Mouse (Mus musculus) kidney, adult 2 months (tissue): ENCODE measurements around the gene Pcgf6.

Source experiments
- CTCF ChIP-seq: fragments of 200-500 bp; conservative IDR thresholded peaks from 2 replicates; pipeline ENCODE4 v1.5.1; 2011; ENCODE audit warnings: low read depth, mild to moderate bottlenecking, control low read depth, low read length, moderate library complexity, mixed read lengths; ENCODE audit not compliant: insufficient read depth, insufficient read length
- POLR2A ChIP-seq: fragments of 200-500 bp; IDR thresholded peaks from one replicate; pipeline ENCODE4 v1.6.1; 2011; ENCODE audit warnings: low read depth, low read length, control low read depth

DNA sequence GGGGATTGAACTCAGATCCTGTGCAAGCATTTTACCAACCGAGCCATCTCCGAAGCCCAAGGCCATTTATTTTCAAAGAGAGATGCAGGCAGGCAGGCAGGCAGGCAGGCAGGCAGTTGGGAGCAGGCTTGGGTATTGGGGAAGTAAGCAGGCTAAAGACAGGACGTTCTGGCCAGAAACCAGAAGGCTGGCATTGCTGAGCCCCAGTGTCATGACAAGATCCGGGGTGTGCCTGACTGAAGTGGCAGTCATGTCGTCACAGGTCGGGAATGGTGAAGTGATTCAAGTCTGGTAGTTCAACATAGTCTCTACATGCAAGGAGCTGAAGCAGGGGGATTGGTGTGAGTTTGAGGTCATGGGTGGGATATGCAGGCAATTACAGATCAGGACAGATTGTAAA is 63.1 kb downstream of the Pcgf6 start:
- no peak for TF ChIP-seq CTCF
- no peak for TF ChIP-seq POLR2A
